Mouse (Mus musculus): ENCODE data around the gene Trim80. TPM values are rescaled to one million over a fixed set of nuclear protein-coding genes. Genes with fewer than 3 reads are reported as not detected.

Gene Trim80
- total and polyA plus RNA-seq, 3 experiments = not detected

DNA sequence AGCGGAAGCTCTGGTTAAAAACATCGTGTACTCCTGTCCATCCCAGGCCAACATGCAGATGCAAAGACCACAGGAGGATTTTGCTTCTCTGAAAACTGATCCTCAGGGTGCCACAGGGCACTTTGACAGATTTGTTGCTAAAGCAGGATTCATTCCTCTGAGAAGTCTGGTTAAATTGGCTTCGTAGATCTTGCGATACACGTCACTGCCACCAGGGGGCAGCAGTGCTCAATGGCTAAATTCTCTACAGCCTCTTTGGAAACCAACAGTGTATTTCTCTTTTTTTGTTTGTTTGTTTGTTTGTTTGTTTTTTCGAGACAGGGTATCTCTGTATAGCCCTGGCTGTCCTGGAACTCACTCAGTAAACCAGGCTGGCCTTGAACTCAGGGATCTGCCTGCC is 43.4 kb downstream of the Trim80 start (continued):
- no peak for TF ChIP-seq POLR2AphosphoS2 (IDR thresholded peaks at IDR 0.05; ENCODE audit: low read length)

DNA sequence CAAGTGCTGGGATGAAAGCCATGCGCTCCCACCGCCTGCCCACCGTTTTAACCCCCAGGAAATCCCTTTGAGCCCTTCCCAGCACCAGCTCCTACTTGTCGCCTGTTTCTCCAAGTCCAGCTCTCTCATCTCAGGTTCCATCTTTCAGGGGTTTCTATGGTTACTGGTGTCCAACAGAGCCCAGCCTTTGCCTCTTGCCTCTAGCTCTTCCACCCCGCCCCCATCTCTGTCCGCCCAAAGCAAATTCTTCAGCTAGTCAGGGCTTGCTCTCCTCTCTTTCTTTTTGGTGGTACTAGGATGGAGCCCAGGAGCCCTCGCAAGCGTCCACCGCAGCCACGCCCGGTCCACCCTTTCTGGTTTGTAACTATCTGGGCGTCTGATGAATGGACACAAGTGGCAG is 44.8 kb downstream of the Trim80 start:
- TF ChIP-seq ZKSCAN1 (IDR thresholded peaks at IDR 0.05; ENCODE audit: low read depth, low read length) = no peak
- no peak for TF ChIP-seq MEF2A (IDR thresholded peaks at IDR 0.05; ENCODE audit: extremely low read depth, insufficient replicate concordance, low read depth, low read length, poor library complexity, severe bottlenecking)
- TF ChIP-seq EP300 (IDR thresholded peaks at IDR 0.05; ENCODE audit: low read depth in 1 of 2, low read length in 2 of 2) = no peak
- TF ChIP-seq HCFC1 (IDR thresholded peaks at IDR 0.05; ENCODE audit: low read depth, low read length) = no peak
- no peak for TF ChIP-seq MYB (IDR thresholded peaks at IDR 0.05; ENCODE audit: low read depth, low read length)
- no peak for TF ChIP-seq NRF1 (IDR thresholded peaks at IDR 0.05; ENCODE audit: insufficient read depth, low read depth, low read length, poor library complexity, severe bottlenecking)
- Histone ChIP-seq H3K4me1 (ENCODE audit: control insufficient read depth in 1 of 2, insufficient read depth in 2 of 2, low read length in 2 of 2) (no peaks in the 10 kb centered on the region; a peak in 1 of 4 replicates), H3K9ac (ENCODE audit: control insufficient read depth, low read depth, low read length, poor library complexity, severe bottlenecking) (no peak overlapping the region), H3K36me3 (ENCODE audit: control insufficient read depth in 1 of 2, insufficient read depth in 2 of 2, low read length in 2 of 2) (peaks cover 2 to 5% of the 10 kb centered on the region in 2 experiments; a peak in 3 of 4 replicates), H3K4me3 (ENCODE audit: control insufficient read depth in 1 of 2, insufficient read depth in 1 of 2, low read depth in 2 of 2, low read length in 2 of 2) (no peak overlapping the region), H3K9me3 (replicated peaks; ENCODE audit: insufficient read depth, low read length) (no peaks in the 10 kb centered on the region), H3K79me2 (ENCODE audit: control insufficient read depth, insufficient read depth, low read length, poor library complexity) (no peaks in the 10 kb centered on the region), H3K27ac (ENCODE audit: control insufficient read depth, low read depth, low read length) (no peak overlapping the region), H3K27me3 (ENCODE audit: control insufficient read depth in 1 of 2, insufficient read depth in 2 of 2, low read length in 2 of 2) (no peaks in the 10 kb centered on the region)
- no peak for DNase-seq (ENCODE audit: low read depth, low spot score)

DNA sequence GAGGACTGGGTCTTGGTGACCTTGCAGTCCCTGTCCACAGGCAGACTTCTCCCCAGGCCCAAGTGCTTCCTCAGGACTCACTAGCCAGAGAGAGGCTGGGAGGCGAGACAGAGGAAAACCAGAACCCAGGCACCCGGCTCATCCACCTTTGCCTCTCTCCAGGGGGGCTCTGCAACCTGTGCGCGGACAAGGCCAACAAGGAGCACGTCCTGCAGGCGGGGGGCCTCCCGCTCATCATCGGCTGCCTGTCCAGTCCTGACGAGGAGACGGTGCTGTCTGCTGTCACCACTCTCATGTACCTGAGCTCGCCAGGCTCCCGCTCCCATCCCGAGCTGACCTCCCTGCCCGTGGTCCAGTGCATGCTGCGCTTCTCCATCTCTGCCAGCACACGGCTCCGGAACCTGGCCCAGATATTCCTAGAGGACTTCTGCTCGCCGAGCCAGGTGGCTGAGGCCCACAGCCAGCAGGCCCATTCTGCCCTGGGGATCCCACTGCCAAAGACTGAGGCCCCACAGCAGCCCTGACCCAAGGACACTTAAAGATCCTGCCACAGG is 48.3 kb downstream of the Trim80 start:
- no peak for DNase-seq (ENCODE audit: low read depth, low spot score)

More for the DNA sequence above, 48.3 kb downstream of the Trim80 start:
- TF ChIP-seq MAZ (IDR thresholded peaks at IDR 0.05; ENCODE audit: low read depth, low read length) = no peak
- TF ChIP-seq ZNF384 (IDR thresholded peaks at IDR 0.05; ENCODE audit: low read depth, low read length) = no peak
- no peak for TF ChIP-seq KAT2A (conservative IDR thresholded peaks at IDR 0.05; ENCODE audit: low read depth, low read length)
- TF ChIP-seq NELFE (IDR thresholded peaks at IDR 0.05; ENCODE audit: low read depth, low read length) = no peak
- no peak for TF ChIP-seq USF2 (IDR thresholded peaks at IDR 0.05; ENCODE audit: borderline replicate concordance in 1 of 2, insufficient read depth in 1 of 2, low read depth in 1 of 2, low read length in 2 of 2)
- TF ChIP-seq TAL1 (IDR thresholded peaks at IDR 0.05; ENCODE audit: low read length) = no peak
- no peak for TF ChIP-seq GABPA (IDR thresholded peaks at IDR 0.05; ENCODE audit: low read depth, low read length)
- no peak for TF ChIP-seq ZMIZ1 (IDR thresholded peaks at IDR 0.05; ENCODE audit: low read depth, low read length)
- TF ChIP-seq E2F4 (IDR thresholded peaks at IDR 0.05; ENCODE audit: borderline replicate concordance, low read depth, low read length) = no peak
- no peak for TF ChIP-seq EP300 (IDR thresholded peaks at IDR 0.05; ENCODE audit: low read depth in 1 of 2, low read length in 2 of 2)
- no peak for TF ChIP-seq UBTF (IDR thresholded peaks at IDR 0.05; ENCODE audit: borderline replicate concordance, insufficient read depth, low read depth, low read length)
- no peak for TF ChIP-seq RAD21 (IDR thresholded peaks at IDR 0.05; ENCODE audit: low read depth, low read length)
- no peak for TF ChIP-seq GATA1 (IDR thresholded peaks at IDR 0.05; ENCODE audit: low read depth, low read length)
- no peak for TF ChIP-seq ZC3H11A (IDR thresholded peaks at IDR 0.05; ENCODE audit: low read depth, low read length)
- no peak for TF ChIP-seq ZKSCAN1 (IDR thresholded peaks at IDR 0.05; ENCODE audit: low read depth, low read length)
- no peak for TF ChIP-seq POLR2AphosphoS5 (IDR thresholded peaks at IDR 0.05; ENCODE audit: borderline replicate concordance, low read depth, low read length)
- TF ChIP-seq MAFK (IDR thresholded peaks at IDR 0.05; ENCODE audit: borderline replicate concordance, low read depth, low read length) = no peak
- TF ChIP-seq USF1 (IDR thresholded peaks at IDR 0.05; ENCODE audit: low read depth, low read length) = no peak
- Histone ChIP-seq H3K27ac (ENCODE audit: control insufficient read depth, low read depth, low read length) (no peak overlapping the region), H3K36me3 (ENCODE audit: control insufficient read depth in 1 of 2, insufficient read depth in 2 of 2, low read length in 2 of 2) (0 out of 4 replicates have a peak, but pooled peaks cover 0 to 3% of the 10 kb centered on the region in 2 experiments), H3K4me3 (ENCODE audit: control insufficient read depth in 1 of 2, insufficient read depth in 1 of 2, low read depth in 2 of 2, low read length in 2 of 2) (no peak overlapping the region), H3K9ac (ENCODE audit: control insufficient read depth, low read depth, low read length, poor library complexity, severe bottlenecking) (no peak overlapping the region), H3K27me3 (ENCODE audit: control insufficient read depth in 1 of 2, insufficient read depth in 2 of 2, low read length in 2 of 2) (no peaks in the 10 kb centered on the region), H3K79me2 (ENCODE audit: control insufficient read depth, insufficient read depth, low read length, poor library complexity) (peaks cover 13% of the 10 kb centered on the region), H3K4me1 (ENCODE audit: control insufficient read depth in 1 of 2, insufficient read depth in 2 of 2, low read length in 2 of 2) (peaks cover 2 to 12% of the 10 kb centered on the region in 2 experiments; a peak in 3 of 4 replicates), H3K9me3 (replicated peaks; ENCODE audit: insufficient read depth, low read length) (no peaks in the 10 kb centered on the region)
